10 mouse cellular contexts compared by ENCODE assay signal in genomic region chr11:120609250-120609649, GRCm38 (mm10). TPM values are rescaled to one million over a fixed set of nuclear protein-coding genes. Genes with fewer than 3 reads are reported as not detected.
DNase-seq lines count a peak whose midpoint lies in the region; ATAC-seq lines count a peak whose summit lies in the region.
"Had no signal": no experiment of that assay in that cellular context is flagged by ENCODE, and none has a peak within 500 bp of the region (broad histone marks: within the 10 kb centered on the region; RNA-seq: fewer than 3 reads in every experiment).

No protein-coding gene starts in this region.

- WGBS in forebrain, embryonic 10.5 days = 40% methylated on average over 8 of the region's 8 CpGs
- 41% methylated on average over 8 of the region's 8 CpGs for WGBS in forebrain, embryonic 12.5 days

- no peak overlapping the region for H3K27ac ChIP-seq in forebrain, embryonic 10.5 days
- H3K27ac ChIP-seq in forebrain, embryonic 12.5 days = no peak overlapping the region
- H3K27ac ChIP-seq: gastrocnemius, adult 2 months had no signal

- H3K9me3 ChIP-seq in forebrain, embryonic 10.5 days = no peaks in the 10 kb centered on the region
- no peaks in the 10 kb centered on the region for H3K9me3 ChIP-seq in forebrain, embryonic 12.5 days

- ATAC-seq in forebrain, embryonic 12.5 days (ENCODE audit: low FRiP score) = no peak

- no peak overlapping the region for H3K9ac ChIP-seq in forebrain, embryonic 12.5 days

- peaks cover 38% of the 10 kb centered on the region for H3K27me3 ChIP-seq in forebrain, embryonic 10.5 days (ENCODE audit: poor library complexity, severe bottlenecking)
- H3K27me3 ChIP-seq in forebrain, embryonic 12.5 days = peaks cover 23% of the 10 kb centered on the region

- peaks cover 27% of the 10 kb centered on the region for H3K4me1 ChIP-seq in forebrain, embryonic 10.5 days
- H3K4me1 ChIP-seq in forebrain, embryonic 12.5 days = peaks cover 9% of the 10 kb centered on the region

- no peak for DNase-seq in forebrain, embryonic 10.5 days (ENCODE audit: extremely low spot score, low spot score)
- DNase-seq in ovary, adult 18-20 months (ENCODE audit: low spot score) = peak; percentile 58
- no peak for DNase-seq in ovary, postnatal 10 days (ENCODE audit: low spot score)
- peak; percentile 67 for DNase-seq in kidney, postnatal 36 days
- no peak for DNase-seq in thymus, postnatal 10 days (ENCODE audit: low spot score in 2 of 2)
- no peak for DNase-seq in urinary bladder, adult 2 months (ENCODE audit: low spot score)
- no peak for DNase-seq in gastrocnemius, postnatal 4 days (ENCODE audit: low spot score in 2 of 2)
- DNase-seq: gastrocnemius, adult 2 months; lung, adult 2 months had no signal

- peak overlapping the region; percentile 44; the same call in 1 of the 2 replicates for H3K4me3 ChIP-seq in forebrain, embryonic 10.5 days
- no peak overlapping the region for H3K4me3 ChIP-seq in forebrain, embryonic 12.5 days (replicated peaks)
- H3K4me3 ChIP-seq: gastrocnemius, adult 2 months had no signal

- peaks cover 85% of the 10 kb centered on the region for H3K36me3 ChIP-seq in forebrain, embryonic 10.5 days (replicated peaks)
- H3K36me3 ChIP-seq in forebrain, embryonic 12.5 days (replicated peaks) = peaks cover 78% of the 10 kb centered on the region

- no peak overlapping the region for H3K4me2 ChIP-seq in forebrain, embryonic 12.5 days

RNA-seq across cellular contexts. Expression of gene Npb, which starts 1.0 kb away (rescaled TPM):
- 0.44 TPM in 1 of 2 replicates, not detected in the other for polyA plus RNA-seq in forebrain, embryonic 10.5 days (2016; fragmentation: Nextera tagmentation; extraction: Ambion mirVana)
- 0.40 TPM in 1 of 2 replicates, not detected in the other for polyA plus RNA-seq in forebrain, embryonic 12.5 days (2016; fragmentation: Nextera tagmentation; extraction: Ambion mirVana)
- polyA plus RNA-seq in urinary bladder, adult 2 months (2012; rRNA removed) = 0.40 and 0.62 TPM in 2 replicates
- total RNA-seq in gastrocnemius, postnatal 4 days (2021) = 1 to 10 TPM in 1 of 2 experiments, not detected in 1; 1.3 TPM

RNA-seq across cellular contexts. Expression of gene Pcyt2, which starts 8.5 kb away (rescaled TPM):
- 145 and 148 TPM in 2 replicates for polyA plus RNA-seq in forebrain, embryonic 10.5 days (2016; fragmentation: Nextera tagmentation; extraction: Ambion mirVana)
- polyA plus RNA-seq in forebrain, embryonic 12.5 days (2016; fragmentation: Nextera tagmentation; extraction: Ambion mirVana) = 139 and 142 TPM in 2 replicates
- polyA plus RNA-seq in urinary bladder, adult 2 months (2012; rRNA removed) = 87.2 and 120 TPM in 2 replicates
- total RNA-seq in gastrocnemius, postnatal 4 days (2021) = 10 to 100 TPM; 36.6 to 41.4 TPM

RNA-seq across cellular contexts. Expression of gene Anapc11, which starts 11.0 kb away (rescaled TPM):
- 218 and 228 TPM in 2 replicates for polyA plus RNA-seq in forebrain, embryonic 10.5 days (2016; fragmentation: Nextera tagmentation; extraction: Ambion mirVana)
- polyA plus RNA-seq in forebrain, embryonic 12.5 days (2016; fragmentation: Nextera tagmentation; extraction: Ambion mirVana) = 179 and 186 TPM in 2 replicates
- polyA plus RNA-seq in urinary bladder, adult 2 months (2012; rRNA removed) = 112 and 116 TPM in 2 replicates
- 10 to 100 TPM; 72.5 to 86.2 TPM for total RNA-seq in gastrocnemius, postnatal 4 days (2021)

RNA-seq across cellular contexts. Expression of gene Alyref, which starts 11.1 kb away (rescaled TPM):
- 618 and 646 TPM in 2 replicates for polyA plus RNA-seq in forebrain, embryonic 10.5 days (2016; fragmentation: Nextera tagmentation; extraction: Ambion mirVana)
- polyA plus RNA-seq in forebrain, embryonic 12.5 days (2016; fragmentation: Nextera tagmentation; extraction: Ambion mirVana) = 561 and 697 TPM in 2 replicates
- 56.2 and 57.6 TPM in 2 replicates for polyA plus RNA-seq in urinary bladder, adult 2 months (2012; rRNA removed)
- 100 to 1,000 TPM; 112 to 113 TPM for total RNA-seq in gastrocnemius, postnatal 4 days (2021)

RNA-seq across cellular contexts. Expression of gene Sirt7, which starts 15.8 kb away (rescaled TPM):
- 30.1 and 32.8 TPM in 2 replicates for polyA plus RNA-seq in forebrain, embryonic 10.5 days (2016; fragmentation: Nextera tagmentation; extraction: Ambion mirVana)
- 43.1 and 43.3 TPM in 2 replicates for polyA plus RNA-seq in forebrain, embryonic 12.5 days (2016; fragmentation: Nextera tagmentation; extraction: Ambion mirVana)
- 78.6 and 107 TPM in 2 replicates for polyA plus RNA-seq in urinary bladder, adult 2 months (2012; rRNA removed)
- 10 to 100 TPM; 12.2 to 12.6 TPM for total RNA-seq in gastrocnemius, postnatal 4 days (2021)

Comparison
In these comparisons a context has a peak if more than half of its experiments do, and no peak if none do; other contexts are left out.
1. DNase-seq: peak in ovary, adult 18-20 months (single experiment) and kidney, postnatal 36 days (2 of 2); none in forebrain, embryonic 10.5 days (single experiment), ovary, postnatal 10 days (single experiment), thymus, postnatal 10 days (0 of 2), urinary bladder, adult 2 months (single experiment) and gastrocnemius, postnatal 4 days (0 of 2).